Mouse (Mus musculus) bone marrow, adult 2 months (tissue): ENCODE data around the gene Cebpb. TPM values are rescaled to one million over a fixed set of nuclear protein-coding genes. Genes with fewer than 3 reads are reported as not detected.

ENCODE experiments used
- H3K27ac ChIP-seq: fragments of 200-500 bp; 2 replicates; pipeline ENCODE4 v1.5.1; 2012; ENCODE audit warnings: low read depth, mild to moderate bottlenecking, control low read depth, inconsistent platforms, low read length; ENCODE audit not compliant: control insufficient read depth, poor library complexity, insufficient read depth
- H3K4me1 ChIP-seq: fragments of 200-500 bp; 2 replicates; pipeline ENCODE4 v1.6.1; 2011; ENCODE audit warnings: low read length; ENCODE audit not compliant: control insufficient read depth, insufficient read depth
- H3K4me3 ChIP-seq: fragments of 200-500 bp; replicated peaks from 2 replicates; pipeline ENCODE3; 2011; ENCODE audit warnings: mild to moderate bottlenecking, low read depth, low read length, control low read depth; ENCODE audit not compliant: control insufficient read depth
- CTCF ChIP-seq: fragments of 200-500 bp; IDR thresholded peaks from 2 replicates; pipeline ENCODE4 v1.5.1; 2011; ENCODE audit warnings: low read length, control low read depth; ENCODE audit not compliant: control insufficient read depth, insufficient read depth
- POLR2A ChIP-seq: fragments of 200-500 bp; IDR thresholded peaks from 2 replicates; pipeline ENCODE4 v1.6.1; 2011; ENCODE audit warnings: low read depth, mild to moderate bottlenecking, control low read depth, low read length, borderline replicate concordance; ENCODE audit not compliant: control insufficient read depth
- WGBS: fragments of 180-500 bp; shearing (Covaris S2); methylation state at CpG from one replicate; pipeline ENCODE4 v1.1.7; 2018; 5-methylcytosine and 5-hydroxymethylcytosine counted together
- polyA plus RNA-seq: library from polyadenylated mRNA; stranded (reverse); fragments of >200 nt; gene quantifications from 2 replicates; pipeline ENCODE4 v1.2.4, GENCODE M21; 2011; ENCODE audit warnings: low replicate concordance; ENCODE audit not compliant: missing spikeins, insufficient read depth, insufficient read length

Cebpb gene
- polyA plus RNA-seq, 1 experiment: 19.5 TPM

DNA sequence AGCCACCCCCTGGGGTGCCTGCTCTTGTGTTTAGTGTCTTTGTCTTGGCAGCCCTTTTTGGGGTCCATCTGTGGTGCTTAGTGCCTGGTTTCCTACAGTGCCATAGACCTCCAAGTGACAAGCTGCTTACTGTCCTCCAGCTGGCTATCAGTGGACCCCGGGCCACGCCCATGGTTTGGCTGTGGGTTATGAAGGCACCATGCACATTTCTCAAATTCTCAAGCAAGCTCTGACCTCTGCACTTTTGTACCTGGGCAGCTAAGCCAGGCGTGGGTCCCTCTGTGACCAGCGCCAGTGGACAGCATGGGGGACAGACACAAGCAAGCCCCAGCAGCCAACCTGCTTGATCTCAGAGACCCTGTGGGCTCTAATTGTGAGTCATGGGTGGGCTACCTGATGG lies 15.7 kb downstream of the Cebpb start:
- Histone ChIP-seq H3K27ac (no peak overlapping the region), H3K4me1 (peaks cover 4% of the 10 kb centered on the region; the same call in 1 of the 2 replicates), H3K4me3 (no peak overlapping the region)
- 87% methylated on average over 4 of the region's 4 CpGs for WGBS
- TF ChIP-seq POLR2A: no peak

DNA sequence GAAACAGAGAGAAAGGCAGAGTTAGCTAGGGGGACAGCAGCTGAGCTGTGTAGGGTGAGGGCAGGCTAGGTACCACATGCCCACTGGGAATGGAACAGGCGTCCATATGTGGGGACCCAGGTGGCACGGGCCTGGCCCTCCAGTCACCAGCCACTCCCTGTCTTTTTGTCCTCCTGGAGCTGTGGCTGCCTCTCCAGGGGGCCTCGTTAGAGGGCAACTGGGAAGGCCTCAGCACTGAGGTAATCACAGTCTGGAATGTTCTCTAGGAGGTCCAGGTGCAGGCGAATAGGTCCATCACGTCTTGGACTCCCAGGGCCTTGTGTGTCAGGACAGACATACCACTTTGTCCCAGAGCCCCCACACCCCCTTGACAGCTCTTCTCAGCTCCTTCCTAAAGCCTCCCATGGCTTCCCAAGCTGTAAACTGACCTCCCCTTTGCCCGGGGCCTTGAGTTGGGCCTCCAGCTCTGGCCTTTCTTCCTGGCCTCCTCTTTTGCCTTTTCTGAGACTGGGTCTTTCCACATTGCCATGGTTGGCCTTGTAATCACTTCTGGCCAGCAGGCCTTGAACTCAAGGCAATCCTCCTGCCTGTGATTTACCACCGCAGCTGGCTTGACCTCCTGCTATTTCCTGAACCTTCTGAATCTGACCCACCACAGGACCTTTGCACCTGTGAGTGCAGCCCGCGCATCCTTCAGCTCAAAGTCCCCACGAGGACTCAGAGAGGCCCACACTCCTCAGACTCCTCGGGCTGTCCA lies 17.6 kb downstream of the Cebpb start:
- TF ChIP-seq POLR2A (no peak), CTCF (no peak)
- no peak overlapping the region for H3K27ac ChIP-seq
- no peak overlapping the region for H3K4me3 ChIP-seq
- H3K4me1 ChIP-seq: peaks cover 6% of the 10 kb centered on the region
- 79% methylated on average over 11 of the region's 11 CpGs for WGBS

DNA sequence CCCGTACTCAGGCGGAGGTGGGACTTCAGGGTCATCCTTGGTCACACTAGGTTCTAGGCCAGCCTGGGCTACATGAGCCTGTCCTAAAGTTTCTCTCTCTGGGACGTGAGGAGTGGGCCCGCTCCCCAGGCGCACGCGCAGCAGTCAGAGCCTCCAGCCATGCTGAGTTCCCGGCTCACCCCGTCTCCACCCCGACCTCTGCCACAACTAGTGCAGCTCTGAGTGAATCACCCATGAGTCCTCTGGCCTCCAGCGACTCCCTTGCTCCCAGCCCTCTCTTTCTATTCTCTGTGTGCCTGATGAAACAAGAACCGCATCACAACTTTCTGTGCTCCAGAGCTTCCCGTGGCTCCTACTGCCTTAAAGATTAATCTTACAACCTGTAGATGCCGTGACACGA lies 19.7 kb downstream of the Cebpb start:
- no peak for TF ChIP-seq CTCF
- TF ChIP-seq POLR2A: no peak
- Histone ChIP-seq H3K4me1 (peaks cover 7% of the 10 kb centered on the region), H3K4me3 (no peak overlapping the region), H3K27ac (no peak overlapping the region)
- WGBS: 75% methylated on average over 15 of the region's 15 CpGs

DNA sequence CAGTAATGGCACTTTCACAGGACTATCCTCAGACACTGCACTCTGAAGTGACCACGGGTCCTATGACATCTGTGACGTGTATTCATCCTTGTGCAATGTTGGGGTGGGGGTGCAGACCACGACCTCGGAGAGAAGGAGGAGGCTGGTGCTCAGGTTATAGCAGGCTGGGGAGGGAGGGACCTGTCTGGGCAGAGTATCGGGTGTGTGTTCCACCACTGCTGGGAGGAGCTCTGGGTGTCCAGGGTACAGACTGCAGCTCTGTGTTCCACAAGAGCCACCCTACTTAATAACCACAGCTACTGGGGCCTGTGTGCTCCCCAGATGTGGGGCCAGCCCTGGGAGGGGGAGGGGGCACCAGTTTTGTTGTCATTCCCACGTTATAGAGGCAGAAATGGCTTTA lies 21.3 kb downstream of the Cebpb start:
- WGBS: 16% methylated on average over 6 of the region's 6 CpGs
- peak overlapping the region; percentile 54 for H3K27ac ChIP-seq
- H3K4me1 ChIP-seq: peaks cover 8% of the 10 kb centered on the region
- no peak for TF ChIP-seq POLR2A
- H3K4me3 ChIP-seq: no peak overlapping the region

DNA sequence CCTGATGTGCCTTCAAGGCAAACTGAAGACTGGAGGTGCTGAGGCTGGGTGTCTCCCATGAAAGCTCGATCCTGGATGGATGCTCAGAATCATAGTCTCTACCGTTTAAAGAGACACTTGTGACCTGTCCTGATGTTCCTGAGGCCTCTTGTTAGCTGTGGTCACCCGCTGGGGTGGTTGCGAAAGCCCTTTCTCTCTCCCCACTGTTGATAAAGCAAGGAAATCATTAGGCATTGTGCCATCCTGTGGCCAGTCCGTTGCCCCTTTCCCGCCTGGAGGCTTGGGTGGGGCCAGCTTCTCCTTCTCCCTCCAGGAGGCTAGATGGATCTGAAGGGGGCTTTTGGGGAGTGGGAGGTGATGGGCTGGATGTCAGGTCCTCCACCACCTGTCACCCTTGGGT lies 21.9 kb downstream of the Cebpb start:
- WGBS: 27% methylated on average over 6 of the region's 6 CpGs
- peaks cover 8% of the 10 kb centered on the region for H3K4me1 ChIP-seq
- no peak overlapping the region for H3K4me3 ChIP-seq
- TF ChIP-seq CTCF (no peak), POLR2A (no peak)
- peak overlapping the region; percentile 54 for H3K27ac ChIP-seq

DNA sequence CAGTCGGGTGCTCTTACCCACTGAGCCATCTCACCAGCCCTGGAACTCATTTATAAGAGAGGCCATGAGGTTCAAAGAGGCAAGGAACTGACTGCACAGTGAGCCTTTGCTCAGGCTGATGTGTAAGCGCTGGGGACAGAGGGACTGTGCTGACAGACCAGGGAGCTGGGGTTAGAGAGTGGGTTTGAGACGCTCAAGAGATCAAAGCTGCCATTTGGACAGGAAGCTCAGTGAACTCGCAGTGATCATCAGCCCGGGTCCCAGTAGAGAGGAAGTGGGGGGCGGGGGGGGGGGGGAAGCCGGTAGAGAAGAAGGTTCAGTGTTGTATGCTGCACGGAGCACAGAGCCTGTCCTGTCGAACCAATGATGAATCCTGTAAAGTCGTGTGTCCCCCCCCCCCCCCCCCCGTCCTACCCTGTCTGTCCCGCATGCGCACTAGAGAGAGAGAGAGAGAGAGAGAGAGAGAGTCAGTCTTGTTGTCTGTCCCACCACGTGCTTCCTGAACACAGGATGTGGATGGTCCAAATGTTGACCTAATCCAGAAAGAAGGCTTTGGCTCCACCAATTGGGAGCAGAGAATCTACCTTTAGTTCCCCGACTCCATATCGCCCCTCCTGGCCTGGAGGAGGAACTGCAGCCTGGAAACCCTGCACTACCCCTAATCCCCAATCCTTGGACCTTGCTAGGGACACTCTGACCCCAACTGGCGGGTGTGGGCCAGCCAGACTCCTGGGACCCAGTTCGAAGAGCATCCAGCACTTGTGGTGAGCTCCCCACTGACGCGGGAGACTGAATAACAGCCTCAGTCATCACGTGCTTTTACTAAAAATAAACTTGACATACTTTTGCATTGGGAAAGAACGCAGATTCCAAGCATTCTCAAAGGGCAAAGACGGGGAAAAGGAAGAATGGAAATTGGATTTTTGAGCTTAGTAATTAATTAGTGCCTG lies 24.4 kb downstream of the Cebpb start:
- Histone ChIP-seq H3K4me3 (no peak overlapping the region), H3K4me1 (peaks cover 13% of the 10 kb centered on the region), H3K27ac (peak overlapping the region; percentile 23)
- 36% methylated on average over 20 of the region's 23 CpGs for WGBS
- TF ChIP-seq CTCF: peak; percentile 71
- no peak for TF ChIP-seq POLR2A

DNA sequence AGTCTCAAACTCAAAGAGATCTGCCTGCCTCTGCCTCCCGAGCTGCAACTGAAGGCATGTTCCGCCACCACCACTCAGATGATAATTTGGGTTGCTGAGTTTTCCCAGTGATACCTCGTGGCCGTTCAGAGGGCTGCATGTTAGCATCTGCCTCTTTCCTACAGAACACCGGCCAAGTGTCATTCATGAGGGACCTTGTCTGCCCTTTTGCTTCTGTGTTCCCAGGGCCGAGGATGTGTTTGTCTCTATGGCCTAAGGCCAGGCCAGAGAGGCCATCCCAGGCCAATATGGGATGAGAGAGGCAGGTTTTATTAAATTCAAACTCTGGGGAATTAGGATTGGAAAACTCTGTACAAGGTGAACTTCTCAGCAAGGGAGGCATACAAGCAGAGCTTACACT lies 25.6 kb downstream of the Cebpb start:
- no peak overlapping the region for H3K4me3 ChIP-seq
- TF ChIP-seq POLR2A (no peak), CTCF (no peak)
- 87% methylated on average over 6 of the region's 6 CpGs for WGBS
- no peak overlapping the region for H3K27ac ChIP-seq
- peaks cover 13% of the 10 kb centered on the region for H3K4me1 ChIP-seq

DNA sequence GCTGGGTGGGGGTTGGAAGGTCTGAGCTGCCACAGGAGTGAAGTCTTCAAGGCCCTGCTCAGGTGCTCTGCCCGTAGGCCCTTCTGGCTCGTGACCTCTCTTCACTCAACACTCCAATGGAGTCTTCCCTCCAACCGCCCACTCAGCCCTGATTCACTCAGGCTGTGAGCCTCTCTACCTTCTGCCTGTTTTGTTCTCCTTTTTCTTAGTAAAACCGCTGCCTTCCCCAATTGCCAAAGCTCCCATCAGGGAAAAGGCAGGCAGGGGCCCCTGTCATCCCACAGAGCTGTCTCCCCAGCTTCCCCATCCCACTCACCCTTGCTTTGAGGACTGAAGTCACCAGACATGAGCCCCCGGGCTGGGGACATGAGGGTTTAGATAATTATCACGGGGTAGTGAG lies 26.3 kb downstream of the Cebpb start:
- TF ChIP-seq CTCF (no peak), POLR2A (no peak)
- Histone ChIP-seq H3K27ac (peak overlapping the region; percentile 30; the same call in 1 of the 2 replicates), H3K4me1 (peaks cover 11% of the 10 kb centered on the region), H3K4me3 (no peak overlapping the region)
- WGBS: 26% methylated on average over 6 of the region's 6 CpGs
